Mouse (Mus musculus): ENCODE data around the gene Frmd3. TPM values are rescaled to one million over a fixed set of nuclear protein-coding genes. Genes with fewer than 3 reads are reported as not detected.

Gene Frmd3
- not detected for polyA plus RNA-seq (2012; fragmentation: generic; extraction: Trizol)

DNA sequence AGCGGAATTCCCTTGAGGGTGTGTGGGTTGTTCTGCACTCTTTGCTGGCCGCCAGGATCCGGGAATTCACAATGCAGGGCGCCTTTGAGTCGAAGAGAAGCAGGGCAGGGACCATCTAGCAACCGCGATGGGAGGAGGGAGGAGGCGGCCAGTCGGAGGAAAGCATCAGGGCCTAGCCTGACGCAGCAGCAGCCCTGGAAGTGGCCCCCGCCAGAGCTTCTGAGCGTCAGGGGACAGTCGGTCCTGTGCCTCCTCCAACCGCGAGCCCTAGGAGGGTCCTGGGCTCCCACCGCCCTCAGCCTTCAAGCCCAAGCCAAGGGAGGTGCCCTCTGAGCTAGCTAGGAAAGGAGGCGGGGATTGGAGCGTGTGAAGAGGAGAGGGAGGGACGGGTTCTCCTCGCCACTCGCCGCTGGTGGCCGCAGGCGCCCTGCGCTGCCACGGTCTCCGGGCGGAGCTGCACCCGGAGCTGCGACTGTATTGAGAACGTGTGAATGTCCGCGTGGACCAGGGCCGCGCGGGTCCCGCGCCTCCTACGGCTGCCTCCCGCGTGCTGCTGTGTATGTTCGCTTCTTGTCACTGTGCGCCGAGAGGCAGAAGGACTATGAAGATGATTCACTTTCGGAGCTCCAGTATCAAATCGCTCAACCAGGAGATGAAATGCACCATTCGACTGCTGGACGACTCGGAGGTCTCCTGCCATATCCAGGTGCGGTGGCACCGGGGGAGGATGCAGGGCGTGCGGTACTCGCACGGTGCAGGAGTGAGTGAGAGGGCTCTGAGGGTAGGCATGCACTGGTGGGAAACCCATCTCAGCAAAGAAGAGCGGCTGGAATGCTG lies at the start of gene Frmd3:
Gene Frmd3, plus strand, starts transcription at position 232 of the 837 bp plus-strand sequence.

DNA sequence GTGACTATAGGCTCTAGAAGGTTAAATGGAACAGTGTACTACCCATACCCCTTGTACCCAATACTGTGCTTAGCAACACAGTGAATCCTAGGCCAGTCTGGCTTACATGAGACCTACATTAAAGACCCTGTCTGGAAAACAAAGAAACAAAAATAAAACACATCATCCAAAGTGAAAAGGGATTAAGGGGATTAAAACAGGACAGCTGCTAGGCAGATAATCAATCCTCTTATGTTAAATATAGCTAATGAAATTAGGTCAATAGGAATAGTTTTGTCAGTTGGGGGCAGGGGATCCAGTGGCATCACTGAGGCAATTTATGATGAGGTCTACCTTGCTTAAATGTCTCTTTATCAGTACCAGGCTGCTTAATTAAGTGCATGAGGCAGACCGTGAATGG lies 228.9 kb downstream of the Frmd3 start, which contains the start of gene Kdm4c:
Gene Kdm4c, plus strand, starts transcription at position 322 of the 400 bp plus-strand sequence.

Other genes starting within 250 kb of the Frmd3 start
- not detected for gene Rasef, start 222.4 kb upstream of the Frmd3 start, polyA plus RNA-seq (2012; fragmentation: generic; extraction: Trizol)
- not detected for gene Gm11758, start 137.2 kb upstream of the Frmd3 start, polyA plus RNA-seq (2012; fragmentation: generic; extraction: Trizol)
- gene Gm11757, start 122.3 kb upstream of the Frmd3 start, polyA plus RNA-seq (2012; fragmentation: generic; extraction: Trizol), result not detected
- not detected for gene Gm13871, start 107.5 kb upstream of the Frmd3 start, polyA plus RNA-seq (2012; fragmentation: generic; extraction: Trizol)
- gene Gm11756, start 92.7 kb upstream of the Frmd3 start, polyA plus RNA-seq (2012; fragmentation: generic; extraction: Trizol), result not detected
- gene 2310002L09Rik, start 62.6 kb upstream of the Frmd3 start, polyA plus RNA-seq (2012; fragmentation: generic; extraction: Trizol), result not detected
- 1 to 10 TPM in 1 of 2 experiments, under 1 TPM in 1; 0.18 to 4.0 TPM for gene Kdm4c, start 229.1 kb downstream of the Frmd3 start, polyA plus RNA-seq (2012; fragmentation: generic; extraction: Trizol)